Mouse (Mus musculus) intestine, embryonic 16.5 days (tissue): ENCODE measurements at regions not wholly inside any gene's neighbourhood (a gene's known extent, or its start where the extent isn't known, plus 50 kb on each side); places are given as distances from the start of the nearest gene placed in this dataset.

Experiments used
- ATAC-seq: fragments of 200-750 bp; cut with Nextera tagmentation; 2 replicates; pipeline ENCODE4 v1.8.0; 2017; ENCODE audit warnings: moderate TSS enrichment, moderate library complexity
- H3K27ac ChIP-seq: fragments of 300-500 bp; sonication (generic); 2 replicates; pipeline ENCODE4 v1.5.1; 2014; ENCODE audit warnings: mild to moderate bottlenecking, low read length
- H3K27me3 ChIP-seq: fragments of 300-500 bp; sonication (generic); replicated peaks from 2 replicates; pipeline ENCODE4 v1.6.1; 2014; ENCODE audit warnings: low read length, control low read depth, mixed read lengths; ENCODE audit not compliant: control insufficient read depth, insufficient read depth
- H3K36me3 ChIP-seq: fragments of 300-500 bp; sonication (generic); 2 replicates; pipeline ENCODE4 v1.6.1; 2014; ENCODE audit warnings: low read length, control low read depth; ENCODE audit not compliant: control insufficient read depth, insufficient read depth
- H3K4me1 ChIP-seq: fragments of 300-500 bp; sonication (generic); 2 replicates; pipeline ENCODE4 v1.6.1; 2014; ENCODE audit warnings: low read length, control low read depth, mixed read lengths; ENCODE audit not compliant: control insufficient read depth, insufficient read depth
- H3K4me2 ChIP-seq: fragments of 300-500 bp; sonication (generic); 2 replicates; pipeline ENCODE4 v1.6.1; 2014; ENCODE audit warnings: low read depth, low read length, control low read depth
- H3K4me3 ChIP-seq: fragments of 300-500 bp; sonication (generic); 2 replicates; pipeline ENCODE4 v1.5.1; 2014; ENCODE audit warnings: mild to moderate bottlenecking, low read length
- H3K9ac ChIP-seq: fragments of 300-500 bp; sonication (generic); 2 replicates; pipeline ENCODE4 v1.6.1; 2014; ENCODE audit warnings: low read depth, low read length
- H3K9me3 ChIP-seq: fragments of 300-500 bp; sonication (generic); 2 replicates; pipeline ENCODE4 v1.6.1; 2016; ENCODE audit warnings: low read length, control low read depth; ENCODE audit not compliant: control insufficient read depth
- WGBS: fragments of 180-500 bp; shearing (Covaris S2); extraction: QIAGEN DNeasy Blood & Tissue Kit; methylation state at CpG from one replicate; pipeline ENCODE4 v1.1.7; 2014; 5-methylcytosine and 5-hydroxymethylcytosine counted together

- no peaks in the 10 kb centered on the region for H3K9me3 ChIP-seq
- no peak overlapping the region for H3K9ac ChIP-seq
- no peaks in the 10 kb centered on the region for H3K4me1 ChIP-seq
- no peak overlapping the region for H3K4me3 ChIP-seq
- no peak for ATAC-seq
- no peaks in the 10 kb centered on the region for H3K27me3 ChIP-seq
- no peak overlapping the region for H3K27ac ChIP-seq
- no peak overlapping the region for H3K4me2 ChIP-seq
- 44% methylated on average over 8 of the region's 8 CpGs for WGBS
- H3K36me3 ChIP-seq: no peaks in the 10 kb centered on the region
These were observed 449.0 kb downstream of the Fat4 start for GRCm38 (mm10) chr3:39335612-39336230.

DNA sequence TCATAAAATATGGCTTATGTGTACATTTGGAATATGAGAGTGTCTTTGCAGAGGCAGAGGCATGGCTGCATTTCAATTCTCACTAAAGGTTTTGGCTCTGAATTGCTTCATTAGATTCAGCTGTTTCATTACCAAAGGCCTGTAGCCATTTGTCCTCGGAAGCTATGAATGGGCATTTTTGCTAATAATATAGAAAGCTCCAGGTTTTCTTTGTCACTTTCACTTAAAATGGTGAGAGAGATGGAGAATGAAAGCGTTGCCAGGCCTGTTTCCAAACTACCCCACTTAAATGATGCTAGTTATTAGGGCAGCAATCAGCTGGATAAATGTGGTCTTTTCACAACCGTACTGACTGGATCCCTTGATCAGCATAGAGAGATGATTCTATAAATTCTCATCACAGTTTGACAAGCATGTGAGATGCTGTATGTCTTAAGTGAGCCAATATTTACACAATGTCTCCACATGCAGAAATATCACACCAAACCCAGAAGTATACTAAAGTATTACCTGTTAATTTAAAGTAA is 454.5 kb downstream of the Fat4 start:
- H3K9me3 ChIP-seq: no peaks in the 10 kb centered on the region
- H3K4me2 ChIP-seq: no peak overlapping the region
- no peak for ATAC-seq
- H3K27me3 ChIP-seq: no peaks in the 10 kb centered on the region
- no peak overlapping the region for H3K4me3 ChIP-seq
- H3K9ac ChIP-seq: no peak overlapping the region
- no peaks in the 10 kb centered on the region for H3K4me1 ChIP-seq
- 72% methylated on average over 3 of the region's 3 CpGs for WGBS
- H3K27ac ChIP-seq: no peak overlapping the region
- H3K36me3 ChIP-seq: no peaks in the 10 kb centered on the region

DNA sequence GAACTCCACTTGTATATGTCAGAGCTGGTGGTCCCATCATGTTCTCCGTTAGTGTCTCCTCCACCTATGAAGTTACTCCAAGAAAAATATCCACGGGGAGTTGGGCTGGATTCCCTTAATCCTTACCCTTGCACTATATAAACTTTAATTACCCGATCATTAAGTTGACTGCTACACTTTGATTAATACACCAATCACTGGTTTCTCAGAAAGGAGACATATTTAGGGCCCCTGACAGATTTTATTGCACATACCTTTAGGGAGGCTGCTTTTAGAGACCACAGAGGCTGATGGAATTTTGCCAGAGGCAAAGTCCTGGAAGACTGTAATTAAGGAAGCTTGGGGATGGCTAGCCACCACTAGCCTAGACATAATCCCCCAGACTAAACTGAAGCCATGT is 457.3 kb downstream of the Fat4 start:
- Histone ChIP-seq H3K4me1 (no peaks in the 10 kb centered on the region), H3K27ac (no peak overlapping the region), H3K36me3 (no peaks in the 10 kb centered on the region), H3K4me3 (no peak overlapping the region), H3K9ac (no peak overlapping the region), H3K4me2 (no peak overlapping the region), H3K9me3 (no peaks in the 10 kb centered on the region), H3K27me3 (no peaks in the 10 kb centered on the region)
- WGBS: 55% methylated on average over 3 of the region's 3 CpGs
- ATAC-seq: no peak

- no peaks in the 10 kb centered on the region for H3K9me3 ChIP-seq
- H3K4me2 ChIP-seq: no peak overlapping the region
- H3K4me3 ChIP-seq: no peak overlapping the region
- H3K27ac ChIP-seq: no peak overlapping the region
- ATAC-seq: no peak
- H3K9ac ChIP-seq: no peak overlapping the region
- no peaks in the 10 kb centered on the region for H3K4me1 ChIP-seq
- no peaks in the 10 kb centered on the region for H3K27me3 ChIP-seq
- H3K36me3 ChIP-seq: no peaks in the 10 kb centered on the region
- WGBS: 96% methylated on average over 4 of the region's 4 CpGs
These were observed 460.8 kb downstream of the Fat4 start for GRCm38 (mm10) chr3:39347578-39347977.

GRCm38 (mm10) chr3:39357012-39357411 is 470.3 kb downstream of the Fat4 start:
- Histone ChIP-seq H3K36me3 (no peaks in the 10 kb centered on the region), H3K4me1 (no peaks in the 10 kb centered on the region), H3K9me3 (no peaks in the 10 kb centered on the region), H3K4me2 (no peak overlapping the region), H3K4me3 (no peak overlapping the region), H3K9ac (no peak overlapping the region), H3K27ac (no peak overlapping the region), H3K27me3 (no peaks in the 10 kb centered on the region)
- WGBS: 68% methylated on average over 2 of the region's 2 CpGs
- no peak for ATAC-seq

- Histone ChIP-seq H3K27ac (no peak overlapping the region), H3K4me3 (no peak overlapping the region), H3K4me2 (no peak overlapping the region), H3K27me3 (no peaks in the 10 kb centered on the region), H3K9me3 (no peaks in the 10 kb centered on the region), H3K9ac (no peak overlapping the region), H3K36me3 (no peaks in the 10 kb centered on the region), H3K4me1 (no peaks in the 10 kb centered on the region)
- ATAC-seq: no peak
- WGBS: 41% methylated on average over 2 of the region's 2 CpGs
These were observed 473.5 kb downstream of the Fat4 start for GRCm38 (mm10) chr3:39360278-39360677.

DNA sequence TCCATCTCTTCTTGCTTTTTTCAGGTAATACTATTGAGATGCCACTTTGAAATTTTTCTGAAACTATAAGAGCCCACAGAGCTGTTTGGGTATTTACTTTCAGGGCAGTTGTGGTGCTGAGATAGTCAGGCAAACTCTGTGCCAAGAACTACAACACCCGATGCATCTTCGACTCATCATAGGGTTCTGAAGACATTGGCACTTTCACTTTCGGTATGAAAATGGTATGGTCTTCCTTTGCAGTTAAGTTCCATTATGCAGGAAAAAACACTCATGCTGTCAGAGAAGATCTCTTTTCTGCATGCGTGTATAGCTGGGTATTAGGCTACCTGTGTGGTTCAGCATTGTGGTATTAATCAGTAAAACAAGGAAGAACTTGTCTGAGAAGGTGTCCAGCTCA is 484.2 kb downstream of the Fat4 start:
- no peak overlapping the region for H3K9ac ChIP-seq
- no peaks in the 10 kb centered on the region for H3K4me1 ChIP-seq
- H3K36me3 ChIP-seq: no peaks in the 10 kb centered on the region
- no peak for ATAC-seq
- WGBS: 92% methylated on average over 4 of the region's 4 CpGs
- no peak overlapping the region for H3K27ac ChIP-seq
- H3K27me3 ChIP-seq: no peaks in the 10 kb centered on the region
- H3K4me3 ChIP-seq: no peak overlapping the region
- no peak overlapping the region for H3K4me2 ChIP-seq
- no peaks in the 10 kb centered on the region for H3K9me3 ChIP-seq

DNA sequence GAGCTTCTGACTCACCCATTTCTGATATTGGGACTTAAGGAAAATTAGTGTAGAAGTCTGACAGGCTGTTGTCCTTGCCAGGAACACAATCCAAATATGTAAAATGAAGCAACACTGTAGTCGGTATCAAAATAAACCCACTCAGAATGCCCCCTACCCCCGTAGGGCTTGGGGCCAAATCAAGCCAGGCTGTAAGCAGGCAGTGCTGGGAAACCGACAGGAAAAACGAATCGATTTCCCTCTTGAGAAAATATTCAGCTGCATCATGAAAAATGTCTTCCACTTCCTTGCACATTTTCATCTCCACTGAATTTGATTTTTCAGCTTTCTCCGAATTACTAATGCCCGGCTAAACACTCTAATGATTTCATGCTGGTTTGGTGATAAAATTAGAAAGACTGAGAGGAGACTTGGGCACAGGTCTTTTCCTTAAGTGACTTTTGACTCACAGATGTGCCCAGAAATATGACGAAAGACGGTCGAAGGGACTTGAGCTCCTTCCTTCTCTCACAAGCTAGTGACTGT is 485.7 kb downstream of the Fat4 start:
- H3K4me3 ChIP-seq: no peak overlapping the region
- H3K9ac ChIP-seq: no peak overlapping the region
- WGBS: 77% methylated on average over 10 of the region's 10 CpGs
- H3K27ac ChIP-seq: no peak overlapping the region
- H3K9me3 ChIP-seq: no peaks in the 10 kb centered on the region
- no peaks in the 10 kb centered on the region for H3K4me1 ChIP-seq
- no peak for ATAC-seq
- no peaks in the 10 kb centered on the region for H3K36me3 ChIP-seq
- no peaks in the 10 kb centered on the region for H3K27me3 ChIP-seq
- H3K4me2 ChIP-seq: no peak overlapping the region

DNA sequence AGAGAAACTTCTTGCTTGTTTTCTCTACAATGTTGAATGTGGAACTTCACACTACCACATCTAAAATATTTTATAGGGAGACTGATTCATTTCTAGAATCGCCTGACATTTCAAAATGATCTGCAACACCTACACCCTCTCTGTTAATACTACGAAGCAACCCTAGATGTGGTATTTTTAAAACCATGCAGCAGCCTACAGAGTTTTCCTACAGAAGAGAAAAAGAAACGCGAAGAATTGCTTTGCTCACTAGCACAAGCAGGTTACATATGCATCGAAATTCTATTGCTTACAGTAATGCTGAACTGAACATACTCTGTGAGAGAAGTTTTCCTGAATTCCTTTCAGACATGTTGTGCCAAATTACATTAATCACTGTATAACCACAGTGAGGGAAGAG is 488.7 kb downstream of the Fat4 start:
- H3K27me3 ChIP-seq: no peaks in the 10 kb centered on the region
- H3K27ac ChIP-seq: no peak overlapping the region
- no peaks in the 10 kb centered on the region for H3K9me3 ChIP-seq
- H3K4me2 ChIP-seq: no peak overlapping the region
- no peak for ATAC-seq
- H3K9ac ChIP-seq: no peak overlapping the region
- WGBS: 85% methylated on average over 5 of the region's 5 CpGs
- no peak overlapping the region for H3K4me3 ChIP-seq
- no peaks in the 10 kb centered on the region for H3K36me3 ChIP-seq
- no peaks in the 10 kb centered on the region for H3K4me1 ChIP-seq

- H3K4me3 ChIP-seq: no peak overlapping the region
- H3K9me3 ChIP-seq: no peaks in the 10 kb centered on the region
- H3K9ac ChIP-seq: no peak overlapping the region
- no peaks in the 10 kb centered on the region for H3K4me1 ChIP-seq
- H3K27me3 ChIP-seq: no peaks in the 10 kb centered on the region
- no peak overlapping the region for H3K27ac ChIP-seq
- WGBS: 53% methylated on average over 1 of the region's 1 CpGs
- no peak for ATAC-seq
- H3K36me3 ChIP-seq: no peaks in the 10 kb centered on the region
- H3K4me2 ChIP-seq: no peak overlapping the region
These were observed 501.8 kb downstream of the Fat4 start for GRCm38 (mm10) chr3:39388491-39388890.
